Mouse (Mus musculus) hindbrain, embryonic 15.5 days (tissue): ENCODE measurements around the gene Stxbp5l. TPM values are rescaled to one million over a fixed set of nuclear protein-coding genes. Genes with fewer than 3 reads are reported as not detected.
"Not testable (repeated sequence)": the region's sequence is repeated elsewhere in the genome, so short reads cannot be mapped to it uniquely, and the experiment has no call there.

ENCODE experiments used
- ATAC-seq: fragments of 200-750 bp; cut with Nextera tagmentation; 2 replicates; pipeline ENCODE4 v1.8.0; 2017; ENCODE audit warnings: low read depth, moderate number of reproducible peaks, moderate TSS enrichment; ENCODE audit not compliant: low FRiP score
- H3K27ac ChIP-seq: fragments of 300-500 bp; sonication (generic); replicated peaks from 2 replicates; pipeline ENCODE4 v1.5.1; 2015; ENCODE audit warnings: mild to moderate bottlenecking, inconsistent platforms
- H3K27me3 ChIP-seq: fragments of 300-500 bp; sonication (generic); 2 replicates; pipeline ENCODE4 v1.6.1; 2015; ENCODE audit warnings: control low read depth, inconsistent platforms
- H3K36me3 ChIP-seq: fragments of 300-500 bp; sonication (generic); 2 replicates; pipeline ENCODE4 v1.6.1; 2015; ENCODE audit warnings: control low read depth, inconsistent platforms
- H3K4me1 ChIP-seq: fragments of 300-500 bp; sonication (generic); replicated peaks from 2 replicates; pipeline ENCODE4 v1.6.1; 2015; ENCODE audit warnings: control low read depth, inconsistent platforms
- H3K4me2 ChIP-seq: fragments of 300-500 bp; sonication (generic); 2 replicates; pipeline ENCODE4 v1.6.1; 2015; ENCODE audit warnings: moderate library complexity, mild to moderate bottlenecking, inconsistent platforms
- H3K4me3 ChIP-seq: fragments of 300-500 bp; sonication (generic); 2 replicates; pipeline ENCODE4 v1.5.1; 2015; ENCODE audit warnings: mild to moderate bottlenecking, inconsistent platforms
- H3K9ac ChIP-seq: fragments of 300-500 bp; sonication (generic); 2 replicates; pipeline ENCODE4 v1.6.1; 2015; ENCODE audit warnings: inconsistent platforms
- H3K9me3 ChIP-seq: fragments of 300-500 bp; sonication (generic); 2 replicates; pipeline ENCODE4 v1.6.1; 2016; ENCODE audit warnings: control low read depth, inconsistent platforms
- WGBS: fragments of 180-500 bp; shearing (Covaris S2); methylation state at CpG from one replicate; pipeline ENCODE4 v1.1.7; 2015; 5-methylcytosine and 5-hydroxymethylcytosine counted together
- polyA plus RNA-seq: library from polyadenylated mRNA; unstranded; fragments of >200 nt; fragmentation: Nextera tagmentation; extraction: Ambion mirVana; gene quantifications from 2 replicates; pipeline ENCODE4 v1.2.1, GENCODE M21; 2015

Gene Stxbp5l
- polyA plus RNA-seq, 1 experiment from 2014 or later: 15.9 TPM

DNA sequence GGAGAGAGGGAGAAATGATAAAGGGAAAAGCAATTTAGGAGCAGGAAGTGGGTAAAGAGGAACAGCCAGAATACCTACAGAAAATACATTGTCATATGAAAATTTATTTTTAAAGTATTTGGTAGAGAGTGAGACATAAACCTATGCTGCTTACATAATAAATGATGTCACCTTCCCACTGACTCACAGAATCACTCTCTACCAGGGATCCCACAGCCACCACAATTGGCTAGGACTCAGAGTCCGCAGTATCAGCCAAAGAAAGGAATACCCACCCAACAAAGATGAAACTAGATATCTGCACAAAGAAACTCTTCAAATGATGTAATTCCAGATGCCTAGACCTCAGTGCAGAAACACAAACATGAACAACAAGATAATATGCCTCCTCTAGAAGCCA, 12.0 kb downstream of the Stxbp5l start:
- H3K4me2 ChIP-seq: no peak overlapping the region
- H3K4me1 ChIP-seq: no peaks in the 10 kb centered on the region
- no peak overlapping the region for H3K27ac ChIP-seq
- no peak overlapping the region for H3K9ac ChIP-seq
- no peaks in the 10 kb centered on the region for H3K9me3 ChIP-seq
- WGBS: 87% methylated on average over 1 of the region's 1 CpGs
- peaks cover 3% of the 10 kb centered on the region; the same call in 1 of the 2 replicates for H3K36me3 ChIP-seq
- ATAC-seq: no peak
- H3K27me3 ChIP-seq: no peaks in the 10 kb centered on the region
- no peak overlapping the region for H3K4me3 ChIP-seq

DNA sequence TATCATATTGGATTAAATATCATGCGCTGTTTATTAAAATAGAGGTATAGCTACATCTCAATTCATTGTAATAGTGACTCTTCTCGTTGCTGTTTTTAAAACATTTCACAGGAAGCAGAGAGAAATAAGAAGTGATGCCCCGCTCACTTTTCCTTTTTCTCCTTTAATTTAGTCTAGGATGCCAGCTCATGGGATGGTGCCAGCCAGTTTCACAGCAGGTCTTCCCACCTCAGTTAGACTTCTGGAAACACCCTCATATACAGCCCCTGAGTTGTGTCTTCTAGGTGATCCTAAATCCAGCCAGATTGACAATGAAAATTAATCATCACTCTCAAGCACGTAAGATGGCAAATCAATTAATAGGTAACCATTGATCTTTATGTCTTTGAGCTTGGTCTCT, 17.3 kb downstream of the Stxbp5l start:
- no peak overlapping the region for H3K9ac ChIP-seq
- no peak overlapping the region for H3K4me2 ChIP-seq
- no peaks in the 10 kb centered on the region for H3K9me3 ChIP-seq
- H3K4me3 ChIP-seq: no peak overlapping the region
- no peaks in the 10 kb centered on the region for H3K36me3 ChIP-seq
- 92% methylated on average over 4 of the region's 4 CpGs for WGBS
- no peaks in the 10 kb centered on the region for H3K4me1 ChIP-seq
- H3K27me3 ChIP-seq: no peaks in the 10 kb centered on the region
- H3K27ac ChIP-seq: no peak overlapping the region
- no peak for ATAC-seq

DNA sequence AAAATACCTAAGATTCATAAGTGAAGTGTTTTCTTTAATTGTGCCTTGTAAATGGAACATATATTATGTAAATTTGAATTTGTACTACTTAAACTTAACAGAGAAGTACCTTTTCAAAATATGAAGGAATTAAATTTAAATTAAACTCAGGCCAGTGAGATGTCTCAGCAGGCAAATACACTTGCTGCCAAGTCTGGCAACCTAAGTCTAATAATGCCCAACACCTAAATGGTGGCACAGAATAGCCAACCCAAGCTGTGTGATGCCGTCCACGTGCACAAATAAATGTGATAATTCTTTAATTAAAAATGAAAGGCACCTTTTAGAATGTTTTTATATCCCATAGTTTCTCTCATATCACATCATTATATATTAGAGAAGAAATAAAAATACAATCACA, 20.8 kb downstream of the Stxbp5l start:
- H3K27me3 ChIP-seq: no peaks in the 10 kb centered on the region
- no peaks in the 10 kb centered on the region for H3K4me1 ChIP-seq
- H3K4me3 ChIP-seq: no peak overlapping the region
- no peak overlapping the region for H3K4me2 ChIP-seq
- no peak for ATAC-seq
- H3K9me3 ChIP-seq: no peaks in the 10 kb centered on the region
- H3K36me3 ChIP-seq: peaks cover 3% of the 10 kb centered on the region; the same call in 1 of the 2 replicates
- H3K9ac ChIP-seq: no peak overlapping the region
- WGBS: 85% methylated on average over 2 of the region's 2 CpGs
- H3K27ac ChIP-seq: no peak overlapping the region

DNA sequence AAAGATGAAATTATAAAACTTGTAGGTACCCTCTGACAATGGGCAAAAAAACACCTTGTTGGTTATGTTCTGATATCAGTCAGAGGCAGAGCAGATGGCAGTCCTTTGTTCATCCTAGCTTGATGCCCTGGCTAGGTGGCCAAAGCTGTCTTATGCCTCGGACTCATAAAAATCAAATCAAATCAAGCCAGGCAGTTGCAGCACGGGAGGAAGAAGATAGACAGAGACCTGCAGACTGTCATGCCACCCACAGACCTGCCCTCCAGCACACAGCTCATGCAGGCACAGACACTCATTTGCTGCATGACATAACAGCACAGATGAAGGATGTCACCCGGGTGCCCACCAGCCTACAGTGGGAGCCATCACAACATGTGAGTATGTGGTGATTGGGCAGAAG, 29.1 kb downstream of the Stxbp5l start:
- Histone ChIP-seq H3K9me3 (no peaks in the 10 kb centered on the region), H3K9ac (no peak overlapping the region), H3K27ac (no peak overlapping the region), H3K36me3 (peaks cover 3% of the 10 kb centered on the region; the same call in 1 of the 2 replicates), H3K4me3 (no peak overlapping the region), H3K4me2 (no peak overlapping the region), H3K4me1 (no peaks in the 10 kb centered on the region), H3K27me3 (no peaks in the 10 kb centered on the region)
- WGBS: 91% methylated on average over 3 of the region's 3 CpGs
- ATAC-seq: no peak

DNA sequence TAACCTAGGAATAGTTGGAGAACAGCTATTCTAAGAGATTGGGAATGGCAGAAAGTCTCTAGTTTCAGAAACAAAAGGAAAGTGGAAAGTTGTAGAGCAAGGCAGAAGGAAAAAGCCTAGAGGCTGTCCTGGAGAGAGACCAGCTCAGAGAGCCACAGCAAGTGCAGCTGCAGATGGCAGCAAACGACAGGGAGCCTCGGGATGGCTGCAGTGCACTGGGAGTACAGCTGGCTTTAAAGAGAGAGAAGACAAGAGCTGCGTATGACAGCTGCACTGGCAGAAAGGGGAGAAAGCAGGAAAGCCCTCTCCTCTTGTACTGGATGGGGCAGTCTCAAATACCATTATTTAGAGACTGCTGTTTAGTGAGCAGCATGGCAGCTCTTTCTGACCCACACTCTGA, 37.7 kb downstream of the Stxbp5l start:
- WGBS: 4% methylated on average over 3 of the region's 3 CpGs
- no peak for ATAC-seq
- no peak overlapping the region for H3K4me3 ChIP-seq
- no peaks in the 10 kb centered on the region for H3K4me1 ChIP-seq
- H3K4me2 ChIP-seq: no peak overlapping the region
- H3K9ac ChIP-seq: no peak overlapping the region
- no peaks in the 10 kb centered on the region for H3K27me3 ChIP-seq
- no peaks in the 10 kb centered on the region for H3K9me3 ChIP-seq
- H3K36me3 ChIP-seq: 0 out of 2 replicates have a peak, but pooled peaks cover 4% of the 10 kb centered on the region
- H3K27ac ChIP-seq: 0 out of 2 replicates have a peak overlapping the region, but pooled peaks have one; percentile 10

DNA sequence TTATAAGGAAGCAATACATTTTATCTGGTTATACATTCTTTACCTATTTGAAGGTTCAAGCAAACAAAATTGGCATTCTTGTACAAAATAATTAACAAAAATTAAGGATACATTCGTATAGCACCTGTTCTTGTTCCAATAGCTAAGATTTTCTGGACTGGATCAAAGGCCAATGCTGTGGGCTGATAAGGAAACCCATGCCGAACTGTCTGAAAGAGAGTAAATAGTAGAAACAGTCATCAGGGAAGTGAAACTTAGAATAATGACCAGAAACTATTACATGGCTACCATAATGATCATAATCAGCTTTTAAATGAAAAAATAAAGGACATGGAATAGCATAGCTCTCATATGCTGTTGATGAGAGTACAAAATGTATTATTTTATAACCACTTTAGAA, 39.8 kb downstream of the Stxbp5l start:
- Histone ChIP-seq H3K9me3 (no peaks in the 10 kb centered on the region), H3K4me2 (no peak overlapping the region), H3K4me1 (no peaks in the 10 kb centered on the region), H3K27ac (no peak overlapping the region), H3K4me3 (no peak overlapping the region), H3K36me3 (0 out of 2 replicates have a peak, but pooled peaks cover 4% of the 10 kb centered on the region), H3K27me3 (no peaks in the 10 kb centered on the region), H3K9ac (no peak overlapping the region)
- 68% methylated on average over 2 of the region's 2 CpGs for WGBS
- ATAC-seq: no peak

DNA sequence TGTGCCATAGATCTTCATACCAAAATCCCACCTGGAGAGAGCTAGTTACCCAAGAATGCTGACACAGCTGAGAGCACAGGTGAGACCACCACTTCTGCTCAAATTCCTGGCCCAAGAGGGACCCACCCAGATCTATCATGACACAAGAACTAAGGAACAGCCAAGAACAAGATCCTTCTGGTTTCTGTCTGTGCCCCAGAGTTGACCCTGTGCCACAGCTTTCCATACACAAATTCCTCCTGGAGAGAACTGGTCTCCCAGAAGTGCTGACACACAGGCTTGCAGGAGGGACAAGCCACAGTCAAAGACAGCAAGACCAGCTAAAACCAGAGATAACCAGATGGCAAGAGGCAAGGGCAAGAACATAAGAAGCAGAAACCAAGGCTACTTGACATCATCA, 43.3 kb downstream of the Stxbp5l start:
- not testable (repeated sequence) for H3K27ac ChIP-seq, H3K9me3 ChIP-seq, H3K9ac ChIP-seq, ATAC-seq, H3K27me3 ChIP-seq, H3K4me2 ChIP-seq, H3K36me3 ChIP-seq, H3K4me1 ChIP-seq, H3K4me3 ChIP-seq

GRCm38 (mm10) chr16:37338177-37338576, 46.6 kb downstream of the Stxbp5l start:
- WGBS: 95% methylated on average over 1 of the region's 1 CpGs
- no peak for ATAC-seq
- no peak overlapping the region for H3K9ac ChIP-seq
- H3K4me3 ChIP-seq: no peak overlapping the region
- no peak overlapping the region for H3K4me2 ChIP-seq
- H3K27me3 ChIP-seq: no peaks in the 10 kb centered on the region
- no peaks in the 10 kb centered on the region for H3K4me1 ChIP-seq
- H3K36me3 ChIP-seq: 0 out of 2 replicates have a peak, but pooled peaks cover 3% of the 10 kb centered on the region
- no peak overlapping the region for H3K27ac ChIP-seq
- no peaks in the 10 kb centered on the region for H3K9me3 ChIP-seq

GRCm38 (mm10) chr16:37337529-37337928, 47.2 kb downstream of the Stxbp5l start:
- Histone ChIP-seq H3K9me3 (no peaks in the 10 kb centered on the region), H3K4me3 (no peak overlapping the region), H3K36me3 (no peaks in the 10 kb centered on the region), H3K27ac (no peak overlapping the region), H3K4me2 (no peak overlapping the region), H3K27me3 (no peaks in the 10 kb centered on the region), H3K4me1 (no peaks in the 10 kb centered on the region), H3K9ac (no peak overlapping the region)
- no peak for ATAC-seq
- WGBS: 78% methylated on average over 1 of the region's 1 CpGs

GRCm38 (mm10) chr16:37304441-37304840, 80.3 kb downstream of the Stxbp5l start:
- H3K27ac ChIP-seq: no peak overlapping the region
- no peaks in the 10 kb centered on the region for H3K27me3 ChIP-seq
- H3K4me2 ChIP-seq: no peak overlapping the region
- no peak for ATAC-seq
- H3K4me3 ChIP-seq: no peak overlapping the region
- no peaks in the 10 kb centered on the region for H3K9me3 ChIP-seq
- H3K4me1 ChIP-seq: no peaks in the 10 kb centered on the region
- H3K9ac ChIP-seq: no peak overlapping the region
- no peaks in the 10 kb centered on the region for H3K36me3 ChIP-seq
- 100% methylated on average over 1 of the region's 1 CpGs for WGBS

GRCm38 (mm10) chr16:37292593-37292992, 92.2 kb downstream of the Stxbp5l start:
- ATAC-seq: no peak
- WGBS: 42% methylated on average over 1 of the region's 1 CpGs
- no peaks in the 10 kb centered on the region for H3K9me3 ChIP-seq
- no peaks in the 10 kb centered on the region for H3K27me3 ChIP-seq
- no peaks in the 10 kb centered on the region for H3K36me3 ChIP-seq
- no peak overlapping the region for H3K9ac ChIP-seq
- H3K27ac ChIP-seq: no peak overlapping the region
- no peak overlapping the region for H3K4me3 ChIP-seq
- H3K4me2 ChIP-seq: no peak overlapping the region
- no peaks in the 10 kb centered on the region for H3K4me1 ChIP-seq

GRCm38 (mm10) chr16:37280206-37280605, 104.6 kb downstream of the Stxbp5l start:
- Histone ChIP-seq H3K4me3 (no peak overlapping the region), H3K9me3 (no peaks in the 10 kb centered on the region), H3K36me3 (no peaks in the 10 kb centered on the region), H3K27me3 (no peaks in the 10 kb centered on the region), H3K9ac (no peak overlapping the region), H3K4me1 (no peaks in the 10 kb centered on the region), H3K27ac (no peak overlapping the region), H3K4me2 (no peak overlapping the region)
- 63% methylated on average over 1 of the region's 1 CpGs for WGBS
- no peak for ATAC-seq

- H3K9me3 ChIP-seq: no peaks in the 10 kb centered on the region
- no peaks in the 10 kb centered on the region for H3K27me3 ChIP-seq
Measured at GRCm38 (mm10) chr16:37273681-37274080, 111.1 kb downstream of the Stxbp5l start.

More at GRCm38 (mm10) chr16:37273681-37274080, 111.1 kb downstream of the Stxbp5l start:
- no peak overlapping the region for H3K9ac ChIP-seq
- no peaks in the 10 kb centered on the region for H3K4me1 ChIP-seq
- H3K4me2 ChIP-seq: no peak overlapping the region
- H3K36me3 ChIP-seq: no peaks in the 10 kb centered on the region
- H3K27ac ChIP-seq: no peak overlapping the region
- no peak overlapping the region for H3K4me3 ChIP-seq
- ATAC-seq: no peak
